Mouse (Mus musculus) embryo, embryonic 9.5 days (tissue): ENCODE results near the gene Edn1.
A peak's percentile ranks its signal among the peaks of the same experiment; 100 is the strongest.

ENCODE experiments used
- DNase-seq: peaks from one replicate; pipeline ENCODE4 v3.0.0-alpha.2; 2017; ENCODE audit errors: extremely low spot score

The Edn1 gene

GRCm38 (mm10) chr13:42301161-42301721 lies at the start of gene Edn1:
TSS of gene Edn1 (plus strand) at chr13:42301476.
- DNase-seq: peak; percentile 59

- no peak for DNase-seq
Measured at GRCm38 (mm10) chr13:42253821-42254220, 47.5 kb upstream of the Edn1 start.

GRCm38 (mm10) chr13:42255105-42255504 lies 46.2 kb upstream of the Edn1 start:
- DNase-seq: no peak

- no peak for DNase-seq
Measured at GRCm38 (mm10) chr13:42258422-42258821, 42.9 kb upstream of the Edn1 start.

- no peak for DNase-seq
Measured at GRCm38 (mm10) chr13:42260667-42261066, 40.6 kb upstream of the Edn1 start.

GRCm38 (mm10) chr13:42270051-42270450 lies 31.2 kb upstream of the Edn1 start:
- no peak for DNase-seq

- no peak for DNase-seq
Measured at GRCm38 (mm10) chr13:42276774-42277454, 24.4 kb upstream of the Edn1 start.

GRCm38 (mm10) chr13:42277751-42278150 lies 23.5 kb upstream of the Edn1 start:
- no peak for DNase-seq

- no peak for DNase-seq
Measured at GRCm38 (mm10) chr13:42285896-42286295, 15.4 kb upstream of the Edn1 start.

- no peak for DNase-seq
Measured at GRCm38 (mm10) chr13:42286768-42287167, 14.5 kb upstream of the Edn1 start.

- DNase-seq: no peak
Measured at GRCm38 (mm10) chr13:42292593-42292992, 8.7 kb upstream of the Edn1 start.

- no peak for DNase-seq
Measured at GRCm38 (mm10) chr13:42298302-42298701, 3.0 kb upstream of the Edn1 start.

GRCm38 (mm10) chr13:42298766-42299165 lies 2.5 kb upstream of the Edn1 start:
- DNase-seq: no peak

- peak; percentile 78 for DNase-seq
Measured at GRCm38 (mm10) chr13:42300567-42300966, 709 bp upstream of the Edn1 start.

GRCm38 (mm10) chr13:42301961-42302861 lies 935 bp downstream of the Edn1 start:
- DNase-seq: peak; percentile 64

GRCm38 (mm10) chr13:42303180-42303929 lies 2.1 kb downstream of the Edn1 start:
- DNase-seq: peak; percentile 17

- no peak for DNase-seq
Measured at GRCm38 (mm10) chr13:42304139-42304538, 2.9 kb downstream of the Edn1 start.

- no peak for DNase-seq
Measured at GRCm38 (mm10) chr13:42306870-42307800, 5.9 kb downstream of the Edn1 start.

- DNase-seq: no peak
Measured at GRCm38 (mm10) chr13:42308368-42309103, 7.3 kb downstream of the Edn1 start.

- DNase-seq: no peak
Measured at GRCm38 (mm10) chr13:42309804-42310203, 8.5 kb downstream of the Edn1 start.
